Mouse (Mus musculus) brain, embryonic 14.5 days (tissue): ENCODE measurements around the gene Exog.

ENCODE experiments used
- CTCF ChIP-seq: fragments of 200-500 bp; IDR thresholded peaks from 2 replicates; pipeline ENCODE4 v1.5.1; 2012; ENCODE audit warnings: inconsistent platforms, mild to moderate bottlenecking, moderate library complexity, borderline replicate concordance; ENCODE audit not compliant: insufficient read depth, insufficient read length; ENCODE audit errors: extremely low read depth
- POLR2A ChIP-seq: fragments of 200-500 bp; IDR thresholded peaks from 2 replicates; pipeline ENCODE4 v1.6.1; 2012; ENCODE audit warnings: mild to moderate bottlenecking, inconsistent platforms, borderline replicate concordance; ENCODE audit not compliant: poor library complexity, insufficient read depth, insufficient read length, severe bottlenecking; ENCODE audit errors: extremely low read depth

- TF ChIP-seq CTCF (no peak), POLR2A (no peak)
These were observed 994 bp downstream of the Exog start for GRCm38 (mm10) chr9:119445737-119446136.
